Mouse (Mus musculus) CH12.LX (cell line): ENCODE results near the gene Kit.

Experiments
- EP300 ChIP-seq: IDR thresholded peaks from 2 replicates; pipeline ENCODE4 v1.6.1; 2011; ENCODE audit warnings: low read length, improper control_type of control experiment
- MYC ChIP-seq: IDR thresholded peaks from 2 replicates; pipeline ENCODE4 v1.6.1; 2011; ENCODE audit warnings: low read depth, mild to moderate bottlenecking, improper control_type of control experiment, low read length
- POLR2A ChIP-seq: IDR thresholded peaks from 2 replicates; pipeline ENCODE4 v1.6.1; 2011; ENCODE audit warnings: low read depth, mild to moderate bottlenecking, improper control_type of control experiment, low read length
- ZC3H11A ChIP-seq: IDR thresholded peaks from 2 replicates; pipeline ENCODE4 v1.6.1; 2012; ENCODE audit warnings: low read depth, mild to moderate bottlenecking, inconsistent platforms, low read length, improper control_type of control experiment

DNA sequence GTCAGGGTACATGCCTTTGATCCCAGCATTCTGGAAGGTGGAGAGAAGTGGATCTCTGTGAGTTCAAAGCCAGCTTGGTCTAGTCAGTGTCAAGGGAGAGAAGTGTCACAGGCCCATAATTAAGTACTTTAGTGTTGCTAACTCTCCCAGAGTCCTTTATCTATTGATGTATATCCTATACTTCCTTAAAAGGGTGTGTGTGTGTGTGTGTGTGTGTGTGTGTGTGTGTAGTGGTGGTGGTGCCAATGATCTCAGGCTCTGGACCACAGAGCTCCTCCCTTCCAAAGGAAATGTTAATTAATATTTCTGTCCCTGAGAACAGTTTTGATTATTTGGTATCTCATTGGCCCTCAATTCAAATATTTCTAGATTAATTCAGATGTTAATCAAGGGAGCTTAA, 50.3 kb downstream of the Kit start:
- TF ChIP-seq POLR2A, result no peak
- TF ChIP-seq MYC, result no peak
- TF ChIP-seq EP300, result no peak
- no peak for TF ChIP-seq ZC3H11A
